Mouse (Mus musculus) heart, postnatal 0 days (tissue): ENCODE measurements at regions not wholly inside any gene's neighbourhood (a gene's known extent, or its start where the extent isn't known, plus 50 kb on each side); places are given as distances from the start of the nearest gene placed in this dataset.

Experiments
- CTCF ChIP-seq: IDR thresholded peaks from 2 replicates; pipeline ENCODE4 v1.5.1; 2016; ENCODE audit warnings: antibody characterized with exemption, control low read depth, low read depth
- EP300 ChIP-seq: IDR thresholded peaks from 2 replicates; pipeline ENCODE4 v1.6.1; 2016; ENCODE audit warnings: antibody characterized with exemption, low read depth

GRCm38 (mm10) chr15:59737247-59737646, 279.2 kb downstream of the 4933412E24Rik start:
- TF ChIP-seq CTCF (no peak), EP300 (no peak)
